ENCODE assay signal across 18 mouse cellular contexts in the genomic region with DNA sequence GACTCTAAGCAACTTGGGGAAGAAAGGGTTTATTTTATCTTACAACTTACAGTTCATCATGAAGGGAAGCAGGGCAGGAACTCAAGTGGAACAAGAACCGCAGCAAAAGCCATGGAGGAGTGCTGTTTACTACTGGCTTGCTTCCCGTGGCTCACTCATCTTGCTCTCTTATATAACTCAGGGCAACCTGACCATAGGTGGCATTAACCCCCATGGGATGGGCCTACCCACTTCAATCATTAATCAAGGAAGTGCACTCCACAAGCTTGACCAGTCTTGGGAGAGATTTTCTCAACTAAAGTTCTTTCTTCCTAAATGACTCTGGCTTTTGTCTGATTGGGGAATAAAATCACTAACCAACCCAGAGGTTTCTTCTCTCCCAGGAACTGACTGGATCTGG.
"Had no signal": no experiment of that assay in that cellular context is flagged by ENCODE, and none has a peak within 500 bp of the region (broad histone marks: within the 10 kb centered on the region; RNA-seq: fewer than 3 reads in every experiment).

No protein-coding gene starts in this region.

- H3K9ac ChIP-seq: liver, embryonic 13.5 days had no signal

- H3K4me1 ChIP-seq: liver, embryonic 13.5 days had no signal

- H3K36me3 ChIP-seq: liver, embryonic 13.5 days had no signal

- H3K4me2 ChIP-seq: liver, embryonic 13.5 days; midbrain, embryonic 11.5 days had no signal

- H3K9me3 ChIP-seq: liver, embryonic 13.5 days had no signal

- H3K27ac ChIP-seq: layer of hippocampus, adult 2 months; left cerebral cortex, adult 2 months; liver, embryonic 13.5 days; stomach, postnatal 0 days had no signal

- H3K4me3 ChIP-seq: layer of hippocampus, adult 2 months; left cerebral cortex, adult 2 months; liver, embryonic 13.5 days had no signal

- H3K27me3 ChIP-seq: liver, embryonic 13.5 days had no signal

- DNase-seq: layer of hippocampus, postnatal 36 days; liver, embryonic 13.5 days; lung, adult 2 months; lung, postnatal 14 days; lung, postnatal 4 days; midbrain, embryonic 14.5 days; right cerebral cortex, adult 18-20 months; right cerebral cortex, postnatal 14 days; right cerebral cortex, postnatal 4 days; thymus, adult 2 months; thymus, postnatal 14 days; thymus, postnatal 4 days had no signal

- ATAC-seq: inflammation-experienced regulatory T-cells, adult 6 months; intestine, embryonic 16.5 days had no signal
